Mouse (Mus musculus): ENCODE data around the gene Pagr1b.

Pagr1b gene

DNA sequence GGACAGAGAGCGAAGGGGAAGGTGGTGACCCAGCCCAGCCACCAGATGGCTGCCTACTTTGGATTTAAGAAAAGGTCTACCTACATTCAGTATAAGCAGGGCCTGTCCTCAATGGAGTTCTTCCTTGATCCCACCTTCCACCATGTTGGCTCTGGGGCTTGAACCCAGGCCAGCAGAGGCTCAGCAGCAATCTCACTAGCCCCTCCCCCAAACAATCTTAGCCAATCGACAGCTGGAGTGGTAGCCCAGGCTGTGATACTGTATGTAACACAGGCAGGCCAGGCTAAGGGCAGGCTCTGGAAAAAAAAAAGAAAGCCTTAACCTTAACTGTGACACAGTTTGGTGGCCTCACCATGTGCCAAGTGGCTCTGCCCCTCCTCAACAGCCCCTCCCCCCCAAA is 4.6 kb downstream of the Pagr1b start:
- no peaks in the 10 kb centered on the region for H3K27me3 ChIP-seq (ENCODE audit: insufficient read depth, low read length)
- no peaks in the 10 kb centered on the region for H3K9me3 ChIP-seq (ENCODE audit: low read length)
- peak overlapping the region; percentile 30 for H3K4me3 ChIP-seq (replicated peaks; ENCODE audit: low read length)
- TF ChIP-seq NANOG (IDR thresholded peaks at IDR 0.05; ENCODE audit: borderline replicate concordance, low read length) (no peak), CTCF (conservative IDR thresholded peaks at IDR 0.05; ENCODE audit: low read length) (no peak), POU5F1 (IDR thresholded peaks at IDR 0.05; ENCODE audit: borderline replicate concordance, low read length) (no peak)
- peaks cover 54% of the 10 kb centered on the region for H3K36me3 ChIP-seq (ENCODE audit: insufficient read depth, low read length)
- H3K4me1 ChIP-seq (replicated peaks; ENCODE audit: low read depth, low read length) = peaks cover 92% of the 10 kb centered on the region

DNA sequence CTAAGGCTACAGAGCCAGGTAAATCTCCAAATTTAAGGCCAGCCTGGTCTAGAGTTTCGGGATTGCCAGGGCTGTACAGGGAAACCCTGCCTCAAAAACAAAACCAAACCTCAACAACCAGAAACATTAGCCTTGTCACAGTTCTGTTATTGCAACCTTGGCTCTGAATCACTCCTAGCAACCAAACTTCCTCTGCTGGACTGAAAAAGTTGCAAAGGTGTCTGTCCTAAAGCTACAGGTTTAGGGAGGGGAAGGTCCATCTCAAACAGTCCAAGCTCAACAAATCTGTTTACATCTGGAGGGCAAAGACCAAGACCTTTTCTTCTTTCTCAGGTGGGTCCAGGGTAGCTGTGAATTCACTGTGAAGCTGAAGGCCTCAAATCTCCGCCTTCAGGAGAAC is 5.2 kb downstream of the Pagr1b start:
- Histone ChIP-seq H3K27me3 (ENCODE audit: insufficient read depth, low read length) (no peaks in the 10 kb centered on the region), H3K4me1 (replicated peaks; ENCODE audit: low read depth, low read length) (peaks cover 96% of the 10 kb centered on the region), H3K9me3 (ENCODE audit: low read length) (no peaks in the 10 kb centered on the region), H3K36me3 (ENCODE audit: insufficient read depth, low read length) (peaks cover 54% of the 10 kb centered on the region), H3K4me3 (replicated peaks; ENCODE audit: low read length) (peak overlapping the region; percentile 30; the same call in 1 of the 2 replicates)
- TF ChIP-seq POU5F1 (IDR thresholded peaks at IDR 0.05; ENCODE audit: borderline replicate concordance, low read length) (no peak), NANOG (IDR thresholded peaks at IDR 0.05; ENCODE audit: borderline replicate concordance, low read length) (no peak), CTCF (conservative IDR thresholded peaks at IDR 0.05; ENCODE audit: low read length) (no peak)

DNA sequence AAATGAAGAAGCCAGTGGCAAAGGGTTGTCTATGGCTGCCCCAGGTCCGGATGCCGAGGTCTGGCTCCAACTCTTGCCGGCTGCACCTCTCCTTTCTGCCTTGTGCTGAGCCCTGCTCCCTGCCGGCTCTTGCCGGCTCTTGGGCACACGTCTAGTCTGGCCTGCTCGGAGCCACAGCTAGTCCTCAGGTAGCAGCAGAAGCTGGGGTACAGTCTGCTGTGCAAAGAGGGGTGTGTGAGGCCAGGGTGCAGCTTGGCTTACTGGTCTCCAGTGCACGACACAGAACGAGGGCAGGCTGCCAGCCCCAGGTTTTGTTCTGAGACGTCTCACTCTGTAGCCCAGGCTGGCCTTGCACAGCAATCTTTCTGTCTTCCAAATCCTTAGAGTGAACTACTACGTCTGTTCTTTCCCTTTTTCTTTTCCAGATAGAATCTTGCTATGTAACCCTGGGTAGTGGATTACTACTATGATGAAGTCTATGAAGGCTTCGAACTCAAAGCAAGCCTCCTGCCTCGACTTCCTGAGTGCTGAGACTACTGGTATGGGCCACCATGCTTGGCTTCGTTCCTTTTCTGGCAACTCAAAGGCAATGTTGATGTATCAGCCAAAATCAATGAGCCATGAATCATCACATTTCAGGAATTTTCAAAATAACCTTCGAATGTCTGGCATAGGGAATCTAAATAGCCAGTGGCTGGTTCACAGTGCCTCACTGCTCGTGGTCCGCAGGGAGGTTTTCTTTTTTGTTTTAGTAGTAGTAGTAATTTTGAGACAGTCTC is 6.8 kb downstream of the Pagr1b start:
- peak overlapping the region; percentile 53 for H3K4me3 ChIP-seq (replicated peaks; ENCODE audit: low read length)
- H3K9me3 ChIP-seq (ENCODE audit: low read length) = no peaks in the 10 kb centered on the region
- no peak for TF ChIP-seq CTCF (conservative IDR thresholded peaks at IDR 0.05; ENCODE audit: low read length)
- no peak for TF ChIP-seq POU5F1 (IDR thresholded peaks at IDR 0.05; ENCODE audit: borderline replicate concordance, low read length)
- TF ChIP-seq NANOG (IDR thresholded peaks at IDR 0.05; ENCODE audit: borderline replicate concordance, low read length) = no peak
- peaks cover 40% of the 10 kb centered on the region for H3K36me3 ChIP-seq (ENCODE audit: insufficient read depth, low read length)
- H3K27me3 ChIP-seq (ENCODE audit: insufficient read depth, low read length) = no peaks in the 10 kb centered on the region
- peaks cover 90% of the 10 kb centered on the region for H3K4me1 ChIP-seq (replicated peaks; ENCODE audit: low read depth, low read length)

DNA sequence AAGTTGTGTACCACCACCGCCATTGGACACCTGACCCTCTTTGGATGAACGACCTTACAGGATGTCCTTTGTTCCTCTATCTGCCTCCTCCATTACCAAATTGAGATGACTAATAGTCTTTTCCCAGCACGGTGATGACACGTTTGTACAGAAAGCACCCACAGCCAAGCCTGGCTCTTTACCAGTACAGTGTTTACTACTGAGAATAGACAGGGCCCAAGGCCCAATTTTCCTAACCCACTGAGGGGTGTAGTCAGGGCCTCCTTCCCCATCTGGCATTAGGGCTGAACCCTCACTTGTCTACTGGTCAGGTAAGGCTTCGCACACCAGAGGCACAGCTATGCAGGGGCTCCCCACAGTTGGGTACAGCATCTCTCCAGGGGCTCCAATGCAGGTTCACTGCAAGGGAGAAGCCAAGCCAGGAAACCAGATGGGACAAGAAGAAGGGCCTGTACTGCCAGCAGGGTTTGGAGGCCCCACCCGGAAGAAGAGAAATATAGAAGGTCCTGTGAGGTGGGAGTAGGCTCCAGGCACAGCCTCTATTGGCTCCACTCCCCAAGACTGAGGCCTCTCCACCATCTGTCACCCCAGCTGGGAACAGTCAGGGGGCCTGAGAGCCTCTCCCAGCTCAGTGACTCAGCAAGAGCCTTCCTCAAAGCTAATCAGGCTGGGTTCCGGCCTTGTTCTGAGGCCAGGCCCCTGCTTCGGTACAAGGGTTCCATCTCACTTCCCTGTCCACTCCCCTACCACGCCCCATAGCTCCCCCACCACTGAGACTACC is 7.9 kb downstream of the Pagr1b start:
- Histone ChIP-seq H3K4me1 (replicated peaks; ENCODE audit: low read depth, low read length) (peaks cover 90% of the 10 kb centered on the region), H3K27me3 (ENCODE audit: insufficient read depth, low read length) (no peaks in the 10 kb centered on the region), H3K4me3 (replicated peaks; ENCODE audit: low read length) (peak overlapping the region; percentile 53), H3K9me3 (ENCODE audit: low read length) (no peaks in the 10 kb centered on the region), H3K36me3 (ENCODE audit: insufficient read depth, low read length) (peaks cover 29% of the 10 kb centered on the region)
- no peak for TF ChIP-seq NANOG (IDR thresholded peaks at IDR 0.05; ENCODE audit: borderline replicate concordance, low read length)
- TF ChIP-seq CTCF (conservative IDR thresholded peaks at IDR 0.05; ENCODE audit: low read length) = no peak
- no peak for TF ChIP-seq POU5F1 (IDR thresholded peaks at IDR 0.05; ENCODE audit: borderline replicate concordance, low read length)

DNA sequence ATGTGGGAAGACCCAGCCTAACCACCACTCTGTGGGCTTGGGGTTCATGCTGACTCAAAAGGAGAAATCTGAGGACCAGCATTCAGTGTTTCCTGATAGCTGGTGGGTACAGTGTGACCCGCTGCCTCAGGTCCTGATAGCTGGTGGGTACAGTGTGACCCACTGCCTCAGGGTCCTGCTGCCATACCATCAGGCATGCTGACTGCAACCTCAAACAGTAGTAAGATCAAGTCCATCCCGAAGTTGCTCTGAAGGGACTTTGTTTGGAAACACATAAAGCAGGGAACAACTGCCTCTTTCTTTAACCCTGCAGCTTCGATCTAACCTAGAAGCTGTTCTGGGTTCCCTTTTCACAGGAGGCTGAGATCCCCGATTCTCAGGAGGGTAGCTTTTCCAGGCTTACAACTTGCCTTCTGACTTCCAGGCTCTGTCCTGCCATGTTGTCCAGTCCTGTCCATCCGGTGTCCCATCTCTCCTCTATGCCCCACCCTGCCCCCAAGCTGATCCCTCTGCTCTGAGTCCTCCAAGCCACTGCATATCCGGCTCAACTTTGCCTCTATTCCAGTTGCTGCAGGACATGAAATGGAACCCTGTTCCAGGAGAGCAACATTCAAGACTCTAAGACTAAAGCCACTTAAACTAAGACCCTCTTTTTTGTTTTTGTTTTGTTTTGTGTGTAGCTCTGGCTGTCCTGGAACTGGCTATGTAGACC is 8.8 kb downstream of the Pagr1b start:
- Histone ChIP-seq H3K36me3 (ENCODE audit: insufficient read depth, low read length) (peaks cover 20% of the 10 kb centered on the region), H3K27me3 (ENCODE audit: insufficient read depth, low read length) (no peaks in the 10 kb centered on the region), H3K9me3 (ENCODE audit: low read length) (no peaks in the 10 kb centered on the region), H3K4me1 (replicated peaks; ENCODE audit: low read depth, low read length) (peaks cover 90% of the 10 kb centered on the region), H3K4me3 (replicated peaks; ENCODE audit: low read length) (no peak overlapping the region)
- TF ChIP-seq CTCF (conservative IDR thresholded peaks at IDR 0.05; ENCODE audit: low read length) = no peak
- no peak for TF ChIP-seq NANOG (IDR thresholded peaks at IDR 0.05; ENCODE audit: borderline replicate concordance, low read length)
- TF ChIP-seq POU5F1 (IDR thresholded peaks at IDR 0.05; ENCODE audit: borderline replicate concordance, low read length) = no peak

DNA sequence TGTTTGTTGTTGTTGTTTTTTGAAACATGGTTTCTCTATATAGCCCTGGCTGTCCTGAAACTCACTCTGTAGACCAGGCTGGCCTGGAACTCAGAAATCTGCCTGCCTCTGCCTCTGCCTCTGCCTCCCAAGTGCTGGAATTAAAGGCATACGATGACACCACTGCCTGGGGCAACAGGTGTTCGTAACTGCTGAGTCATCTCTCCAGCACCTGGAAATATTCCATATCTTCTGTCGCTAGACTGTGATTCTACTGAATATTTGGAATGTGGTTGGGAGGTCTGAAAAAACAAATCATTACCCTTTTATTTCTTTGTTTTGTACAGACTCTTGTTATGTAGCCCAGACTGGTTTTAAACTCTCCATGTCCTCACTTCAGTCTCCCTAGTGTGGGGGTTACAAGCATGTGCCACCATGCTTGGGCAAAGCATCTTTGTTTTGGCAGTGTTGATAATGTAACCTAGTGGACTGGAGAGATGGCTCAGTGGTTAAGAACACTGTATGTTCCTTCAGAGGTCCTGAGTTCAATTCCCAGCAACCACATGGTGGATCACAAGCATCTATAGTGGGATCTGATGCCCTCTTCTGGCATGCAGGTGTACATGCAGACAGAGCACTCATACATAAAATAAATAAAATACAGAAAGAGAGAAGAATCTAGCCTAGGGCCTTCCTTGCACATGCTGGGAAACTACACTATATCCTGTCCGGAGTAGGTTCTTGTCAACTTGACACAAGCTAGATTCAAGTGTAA is 12.0 kb downstream of the Pagr1b start:
- Histone ChIP-seq H3K27me3 (ENCODE audit: insufficient read depth, low read length) (no peaks in the 10 kb centered on the region), H3K4me1 (replicated peaks; ENCODE audit: low read depth, low read length) (peaks cover 71% of the 10 kb centered on the region), H3K9me3 (ENCODE audit: low read length) (no peaks in the 10 kb centered on the region), H3K4me3 (replicated peaks; ENCODE audit: low read length) (0 out of 2 replicates have a peak overlapping the region, but pooled peaks have one; percentile 49), H3K36me3 (ENCODE audit: insufficient read depth, low read length) (peaks cover 19% of the 10 kb centered on the region)
- no peak for TF ChIP-seq POU5F1 (IDR thresholded peaks at IDR 0.05; ENCODE audit: borderline replicate concordance, low read length)
- TF ChIP-seq NANOG (IDR thresholded peaks at IDR 0.05; ENCODE audit: borderline replicate concordance, low read length) = no peak
- peak; percentile 47 for TF ChIP-seq CTCF (conservative IDR thresholded peaks at IDR 0.05; ENCODE audit: low read length)

DNA sequence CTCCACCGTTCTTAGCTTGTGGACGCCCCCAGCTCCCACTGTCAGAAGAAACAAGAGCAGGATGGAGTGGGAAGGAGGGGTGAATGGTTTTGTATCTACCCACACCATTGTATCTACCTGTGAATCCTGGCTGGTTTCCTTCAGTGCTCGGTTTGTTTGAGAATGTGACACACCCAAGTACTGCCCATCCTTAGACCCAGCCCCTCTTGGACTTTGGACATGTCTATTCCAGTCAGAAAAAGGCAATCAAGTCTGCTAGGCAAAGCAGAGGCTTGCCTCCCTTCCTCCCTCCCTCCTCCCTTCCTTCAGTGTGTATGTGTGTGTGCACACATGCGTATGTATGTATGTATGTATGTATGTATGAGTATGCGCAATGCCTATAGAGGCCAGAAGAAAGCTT is 12.7 kb downstream of the Pagr1b start:
- H3K27me3 ChIP-seq (ENCODE audit: insufficient read depth, low read length) = no peaks in the 10 kb centered on the region
- H3K9me3 ChIP-seq (ENCODE audit: low read length) = no peaks in the 10 kb centered on the region
- peak overlapping the region; percentile 49 for H3K4me3 ChIP-seq (replicated peaks; ENCODE audit: low read length)
- H3K4me1 ChIP-seq (replicated peaks; ENCODE audit: low read depth, low read length) = peaks cover 64% of the 10 kb centered on the region
- no peak for TF ChIP-seq CTCF (conservative IDR thresholded peaks at IDR 0.05; ENCODE audit: low read length)
- no peak for TF ChIP-seq NANOG (IDR thresholded peaks at IDR 0.05; ENCODE audit: borderline replicate concordance, low read length)
- no peak for TF ChIP-seq POU5F1 (IDR thresholded peaks at IDR 0.05; ENCODE audit: borderline replicate concordance, low read length)
- peaks cover 24% of the 10 kb centered on the region for H3K36me3 ChIP-seq (ENCODE audit: insufficient read depth, low read length)

Measured in E14TG2a.4 (cell line).